Mouse (Mus musculus): Measurements from ENCODE around the gene Pcdh7. TPM values are rescaled to one million over a fixed set of nuclear protein-coding genes. Genes with fewer than 3 reads are reported as not detected.
"Not testable (repeated sequence)": the region's sequence is repeated elsewhere in the genome, so short reads cannot be mapped to it uniquely, and the experiment has no call there.

Pcdh7 gene
- polyA plus RNA-seq (2016; fragmentation: Nextera tagmentation; extraction: Ambion mirVana): 20.6 and 23.9 TPM in 2 replicates

DNA sequence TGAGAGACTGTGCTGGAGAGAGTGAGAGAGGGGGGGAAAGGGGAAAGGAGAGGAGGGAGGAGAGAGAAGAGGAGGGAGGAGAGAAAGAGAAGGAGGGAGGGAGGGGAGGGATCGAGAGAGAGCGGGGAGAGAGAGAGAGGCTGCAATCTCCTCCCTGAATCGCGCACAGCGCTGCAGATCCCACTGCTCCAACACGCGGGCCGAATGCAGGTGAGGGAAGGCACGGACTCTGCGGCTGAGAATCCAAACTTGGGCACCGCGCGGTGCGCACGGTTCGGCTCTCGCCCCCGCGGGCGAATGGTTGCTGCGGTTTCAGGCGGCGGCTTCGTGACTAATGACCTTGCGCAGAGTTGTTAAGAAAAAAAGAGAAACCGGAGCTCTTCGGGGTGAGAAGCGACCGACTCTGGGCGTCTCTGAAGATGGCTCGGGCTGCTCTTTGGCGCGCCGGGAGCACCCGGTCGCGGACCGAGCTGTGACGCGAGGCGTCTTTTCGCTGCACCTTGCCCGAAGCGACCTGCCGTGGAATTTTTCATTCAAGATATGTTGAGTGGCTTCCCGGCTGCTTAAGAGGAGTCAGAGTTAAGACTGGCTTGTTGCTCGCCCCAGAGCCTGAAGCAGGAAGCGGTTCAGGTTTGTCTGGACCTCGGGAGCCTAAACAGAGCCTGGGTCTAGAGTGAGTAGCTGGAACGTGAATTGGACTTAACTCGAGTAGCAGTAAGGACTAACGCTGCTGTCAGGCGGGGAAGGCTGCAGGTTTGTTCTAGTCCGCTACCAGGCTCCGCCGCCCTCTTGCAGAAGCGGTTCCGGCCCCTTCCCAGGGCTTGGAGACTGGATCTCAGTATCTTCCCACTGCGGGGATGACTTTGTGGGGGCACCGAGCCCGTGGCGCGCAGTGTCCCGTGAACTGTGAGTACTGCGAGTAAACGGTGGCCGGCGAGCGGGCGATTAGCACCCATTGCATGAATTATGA lies at the start of gene Pcdh7:
Gene Pcdh7 (plus strand): TSS at position 62 of the 970 bp plus-strand sequence.
- peak within 1 kb of the TSS; percentile 96 for H3K27ac ChIP-seq
- no peaks in the 10 kb centered on the region for H3K9me3 ChIP-seq
- peak within 1 kb of the TSS; percentile 85 for H3K4me3 ChIP-seq
- H3K4me1 ChIP-seq: 0 out of 2 replicates have a peak, but pooled peaks cover 4% of the 10 kb centered on the region
- WGBS: under 1% methylated on average over 70 of the region's 70 CpGs
- peak; percentile 79 for DNase-seq (ENCODE audit: low spot score)
- peaks cover 7% of the 10 kb centered on the region; the same call in 1 of the 2 replicates for H3K36me3 ChIP-seq
- no peaks in the 10 kb centered on the region for H3K27me3 ChIP-seq (ENCODE audit: insufficient read depth, poor library complexity, severe bottlenecking)

DNA sequence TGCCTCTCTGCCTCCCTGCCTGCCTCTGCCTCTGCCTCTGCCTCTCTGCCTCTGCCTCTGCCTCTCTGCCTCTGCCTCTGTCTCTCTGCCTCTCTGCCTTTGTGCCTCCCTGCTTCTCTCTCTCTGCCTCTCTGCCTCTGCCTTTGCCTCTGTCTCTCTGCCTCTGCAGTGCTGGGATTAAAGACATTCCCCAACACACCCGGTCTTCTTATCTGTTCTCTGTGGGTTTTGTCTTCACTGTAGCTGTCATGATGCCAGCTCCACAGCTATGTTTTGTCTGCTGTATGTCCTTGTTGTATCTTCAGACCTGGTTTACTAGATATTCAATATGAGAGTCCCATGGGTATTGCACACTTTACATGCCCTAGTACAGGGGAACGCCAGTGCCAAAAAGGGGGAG lies 40.8 kb upstream of the Pcdh7 start:
- WGBS: 47% methylated on average over 2 of the region's 2 CpGs
- not testable (repeated sequence) for DNase-seq (ENCODE audit: low spot score); H3K4me3 ChIP-seq; H3K27me3 ChIP-seq (ENCODE audit: insufficient read depth, poor library complexity, severe bottlenecking); H3K9me3 ChIP-seq; H3K36me3 ChIP-seq; H3K27ac ChIP-seq; H3K4me1 ChIP-seq

DNA sequence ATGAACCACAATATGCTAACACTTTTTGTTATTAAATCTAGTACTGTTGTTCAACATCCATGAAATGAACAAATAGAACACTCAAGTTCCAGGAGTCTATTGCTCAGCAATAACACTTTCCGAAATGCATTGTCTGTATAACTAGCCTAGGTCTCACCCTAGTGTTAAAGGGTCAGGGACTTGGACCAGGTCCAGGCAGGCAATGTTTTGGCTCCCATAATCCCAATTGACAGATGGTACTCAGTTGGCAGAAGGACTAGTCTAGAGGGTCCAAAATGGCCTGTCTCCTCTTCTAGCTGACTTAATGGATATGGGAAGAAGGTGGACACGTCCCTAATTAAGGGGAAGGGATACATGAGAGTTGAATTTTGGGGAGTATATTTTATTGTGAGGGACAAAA lies 9.4 kb upstream of the Pcdh7 start:
- Histone ChIP-seq H3K9me3 (no peaks in the 10 kb centered on the region), H3K4me3 (no peak overlapping the region), H3K36me3 (no peaks in the 10 kb centered on the region), H3K27ac (no peak overlapping the region), H3K27me3 (ENCODE audit: insufficient read depth, poor library complexity, severe bottlenecking) (no peaks in the 10 kb centered on the region), H3K4me1 (no peaks in the 10 kb centered on the region)
- no peak for DNase-seq (ENCODE audit: low spot score)
- WGBS: 75% methylated on average over 2 of the region's 2 CpGs

DNA sequence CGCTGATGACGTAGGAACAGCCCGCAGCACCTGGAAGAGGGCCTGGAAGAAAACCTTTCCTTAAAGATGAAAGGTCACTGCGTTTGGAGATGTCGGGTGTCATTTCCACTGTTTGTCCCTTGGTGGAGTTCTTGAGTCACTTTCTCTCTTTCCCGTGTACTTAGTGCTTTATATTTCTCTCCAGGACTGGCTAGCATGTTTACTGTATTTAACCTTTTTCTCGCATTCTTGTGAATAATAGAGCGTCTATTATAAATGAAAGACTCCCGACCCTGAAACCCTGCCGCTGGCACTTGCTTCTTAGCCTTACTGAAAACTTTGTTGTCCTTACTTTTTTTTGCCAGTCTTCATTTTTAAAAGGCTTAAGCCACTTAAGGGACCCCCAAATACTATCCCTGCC lies 3.8 kb upstream of the Pcdh7 start:
- Histone ChIP-seq H3K27me3 (ENCODE audit: insufficient read depth, poor library complexity, severe bottlenecking) (no peaks in the 10 kb centered on the region), H3K27ac (peak overlapping the region; percentile 96), H3K36me3 (no peaks in the 10 kb centered on the region), H3K9me3 (no peaks in the 10 kb centered on the region), H3K4me1 (no peaks in the 10 kb centered on the region), H3K4me3 (peak overlapping the region; percentile 85)
- no peak for DNase-seq (ENCODE audit: low spot score)
- 1% methylated on average over 10 of the region's 10 CpGs for WGBS

DNA sequence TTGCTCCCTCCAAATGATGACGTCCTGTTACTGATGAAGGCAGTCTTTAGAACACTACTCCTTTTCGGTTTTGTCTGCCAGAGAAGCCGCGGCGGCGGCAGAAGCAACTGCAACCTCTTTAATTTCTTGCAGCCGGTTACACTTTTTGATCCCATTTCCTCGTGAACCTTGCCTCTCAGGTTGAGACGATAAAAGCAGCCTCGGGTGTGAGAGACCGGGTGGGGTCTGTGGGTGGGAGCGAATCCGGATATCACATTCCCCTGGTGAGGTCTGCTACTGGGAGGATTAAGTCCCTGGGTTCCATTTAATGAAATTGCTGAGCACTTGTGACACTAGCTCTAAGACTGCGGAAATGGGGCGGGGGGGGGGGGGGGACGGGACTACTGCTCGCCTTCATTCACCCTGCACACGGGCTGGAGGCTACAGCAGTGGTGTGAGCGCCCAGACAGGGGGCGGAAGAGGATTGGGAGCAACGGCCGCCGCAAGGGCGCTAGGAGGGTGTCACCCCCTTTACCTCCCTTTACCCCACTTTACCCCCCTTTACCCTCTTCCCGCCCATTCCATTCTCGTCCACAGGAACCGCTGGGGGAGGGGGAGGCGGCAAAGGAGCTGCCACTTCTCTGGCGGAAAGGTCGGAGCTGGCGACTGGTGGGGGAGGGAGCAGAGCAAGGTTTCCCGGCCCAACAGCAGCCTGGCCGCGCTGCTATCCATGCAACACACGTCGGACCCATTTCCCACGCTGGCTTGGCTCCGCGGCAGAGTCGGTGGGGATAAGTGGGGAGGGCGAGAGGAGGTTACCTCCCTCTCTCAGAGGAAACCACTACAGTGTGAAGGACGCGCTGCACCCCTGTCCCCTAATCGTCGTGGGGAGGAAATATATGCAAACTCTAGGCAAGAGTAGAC lies 2.9 kb upstream of the Pcdh7 start:
- Histone ChIP-seq H3K27ac (peak overlapping the region; percentile 96), H3K9me3 (no peaks in the 10 kb centered on the region), H3K27me3 (ENCODE audit: insufficient read depth, poor library complexity, severe bottlenecking) (no peaks in the 10 kb centered on the region), H3K4me1 (no peaks in the 10 kb centered on the region), H3K4me3 (peak overlapping the region; percentile 85), H3K36me3 (no peaks in the 10 kb centered on the region)
- DNase-seq (ENCODE audit: low spot score): peak; percentile 92
- WGBS: under 1% methylated on average over 44 of the region's 45 CpGs

DNA sequence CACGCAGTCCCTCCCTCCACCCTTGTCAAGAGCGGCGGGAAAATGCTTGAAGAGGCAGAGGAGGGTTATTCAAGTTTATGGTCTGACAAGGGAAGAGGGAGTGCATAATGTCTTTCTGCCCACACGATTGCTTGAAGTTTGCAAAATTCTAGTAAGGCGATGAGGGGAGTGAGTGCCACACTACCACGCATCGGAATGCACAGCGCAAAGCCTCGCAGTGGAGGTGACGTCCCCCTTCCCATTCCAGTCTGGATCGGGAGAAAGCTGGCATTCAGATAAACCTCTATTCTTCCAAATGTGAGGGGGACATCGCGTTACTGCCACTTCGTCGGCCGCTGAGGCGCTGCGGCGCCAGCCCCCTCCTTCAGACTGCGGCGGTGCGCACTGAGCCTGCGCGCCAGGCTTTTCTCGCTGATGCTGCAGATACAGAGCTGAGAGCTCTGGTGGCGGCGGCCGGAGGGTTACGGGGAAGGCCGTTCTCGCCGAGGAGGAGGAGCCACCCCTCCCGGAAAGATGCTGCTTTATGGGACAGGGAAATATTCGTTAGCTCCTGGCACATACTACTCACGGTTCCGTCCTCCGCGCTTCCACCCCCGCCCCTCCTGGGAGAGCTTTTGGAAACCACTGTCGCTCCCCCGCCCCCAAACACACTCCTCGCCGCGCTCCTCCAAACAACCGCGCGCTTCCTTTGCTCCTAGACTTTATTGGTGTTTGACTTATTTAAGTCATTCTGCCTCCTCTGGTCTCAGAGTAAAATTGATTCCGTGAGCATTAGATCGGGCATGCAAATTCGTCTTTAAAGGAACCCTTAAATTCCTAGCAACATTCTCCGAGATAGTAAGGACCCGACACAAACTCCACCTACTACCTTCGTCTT lies 2.0 kb upstream of the Pcdh7 start:
- Histone ChIP-seq H3K27ac (peak overlapping the region; percentile 96), H3K36me3 (peaks cover 3% of the 10 kb centered on the region; the same call in 1 of the 2 replicates), H3K27me3 (ENCODE audit: insufficient read depth, poor library complexity, severe bottlenecking) (no peaks in the 10 kb centered on the region), H3K9me3 (no peaks in the 10 kb centered on the region), H3K4me1 (no peaks in the 10 kb centered on the region), H3K4me3 (peak overlapping the region; percentile 85)
- WGBS: under 1% methylated on average over 53 of the region's 53 CpGs
- DNase-seq (ENCODE audit: low spot score): peak; percentile 91

DNA sequence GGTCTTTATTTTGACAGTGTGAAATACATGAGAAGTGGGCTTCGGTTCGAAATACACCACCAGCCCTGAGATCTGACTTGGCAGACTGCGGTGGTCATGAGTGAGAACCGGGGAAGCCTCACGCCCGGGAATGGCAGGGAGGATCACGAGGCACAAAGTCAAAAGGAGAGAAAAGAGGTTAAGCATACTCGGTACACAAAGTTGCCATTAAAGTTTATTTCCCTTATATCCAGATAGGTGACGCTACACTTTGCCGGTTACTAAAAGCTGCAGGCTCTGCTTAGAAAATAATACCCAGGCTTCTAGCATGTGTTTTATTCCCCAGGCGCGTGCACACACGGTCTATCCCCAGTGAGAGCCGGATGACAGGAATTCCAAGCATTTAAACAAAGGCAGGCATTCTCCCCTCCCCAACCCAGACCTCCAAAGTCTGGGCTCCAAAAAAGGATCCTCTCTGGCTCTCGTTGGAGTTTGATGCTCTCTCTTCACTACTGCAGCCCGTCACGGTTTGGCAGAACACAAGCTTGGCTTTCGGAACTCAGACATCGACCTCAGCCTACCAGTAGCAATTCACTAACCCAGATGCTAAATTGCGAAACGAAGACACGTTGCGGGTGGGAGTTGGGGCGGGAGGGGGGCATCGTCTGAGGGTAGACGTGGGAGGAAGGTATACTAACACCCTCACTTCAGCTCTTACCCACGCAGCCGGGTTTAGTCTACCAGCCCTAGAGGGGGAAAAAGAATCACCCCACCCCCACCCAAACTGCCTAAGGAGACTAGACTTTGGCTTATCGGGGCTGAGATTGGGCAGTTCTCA lies 1.1 kb upstream of the Pcdh7 start:
- Histone ChIP-seq H3K27me3 (ENCODE audit: insufficient read depth, poor library complexity, severe bottlenecking) (no peaks in the 10 kb centered on the region), H3K36me3 (peaks cover 5% of the 10 kb centered on the region; the same call in 1 of the 2 replicates), H3K27ac (peak overlapping the region; percentile 96), H3K4me1 (0 out of 2 replicates have a peak, but pooled peaks cover 4% of the 10 kb centered on the region), H3K4me3 (peak overlapping the region; percentile 85), H3K9me3 (no peaks in the 10 kb centered on the region)
- WGBS: under 1% methylated on average over 29 of the region's 29 CpGs
- peak; percentile 86 for DNase-seq (ENCODE audit: low spot score)

GRCm38 (mm10) chr5:57717238-57717905 lies 395 bp upstream of the Pcdh7 start:
- no peaks in the 10 kb centered on the region for H3K27me3 ChIP-seq (ENCODE audit: insufficient read depth, poor library complexity, severe bottlenecking)
- H3K4me3 ChIP-seq: peak overlapping the region; percentile 85
- H3K4me1 ChIP-seq: 0 out of 2 replicates have a peak, but pooled peaks cover 4% of the 10 kb centered on the region
- H3K9me3 ChIP-seq: no peaks in the 10 kb centered on the region
- DNase-seq (ENCODE audit: low spot score): peak; percentile 87
- under 1% methylated on average over 53 of the region's 53 CpGs for WGBS
- peaks cover 7% of the 10 kb centered on the region; the same call in 1 of the 2 replicates for H3K36me3 ChIP-seq
- peak overlapping the region; percentile 96 for H3K27ac ChIP-seq

DNA sequence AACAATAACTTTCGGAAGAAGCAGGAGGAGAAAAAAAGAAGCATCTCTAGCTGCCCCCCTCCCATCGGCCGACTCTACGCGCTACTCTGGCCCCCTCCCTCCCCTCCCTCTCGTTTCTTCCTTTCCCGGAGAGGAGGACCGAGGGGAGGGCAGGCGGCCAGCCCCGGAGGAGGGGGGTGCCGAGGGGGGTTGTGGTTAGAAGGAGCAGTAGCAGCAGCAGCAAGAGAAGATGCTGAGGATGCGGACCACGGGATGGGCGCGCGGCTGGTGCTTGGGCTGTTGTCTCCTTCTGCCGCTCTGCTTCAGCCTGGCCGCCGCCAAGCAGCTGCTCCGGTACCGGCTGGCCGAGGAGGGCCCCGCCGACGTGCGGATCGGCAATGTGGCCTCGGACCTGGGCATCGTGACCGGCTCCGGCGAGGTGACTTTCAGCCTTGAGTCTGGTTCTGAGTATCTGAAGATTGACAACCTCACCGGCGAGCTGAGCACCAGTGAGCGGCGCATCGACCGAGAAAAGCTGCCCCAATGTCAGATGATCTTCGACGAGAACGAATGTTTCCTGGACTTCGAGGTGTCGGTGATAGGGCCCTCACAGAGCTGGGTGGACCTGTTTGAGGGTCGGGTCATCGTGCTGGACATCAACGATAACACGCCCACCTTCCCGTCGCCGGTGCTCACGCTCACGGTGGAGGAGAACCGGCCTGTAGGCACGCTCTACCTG lies 1.3 kb downstream of the Pcdh7 start:
- peak; percentile 75 for DNase-seq (ENCODE audit: low spot score)
- H3K36me3 ChIP-seq: peaks cover 7% of the 10 kb centered on the region; the same call in 1 of the 2 replicates
- no peaks in the 10 kb centered on the region for H3K9me3 ChIP-seq
- peak overlapping the region; percentile 85 for H3K4me3 ChIP-seq
- peak overlapping the region; percentile 96 for H3K27ac ChIP-seq
- WGBS: under 1% methylated on average over 53 of the region's 54 CpGs
- H3K27me3 ChIP-seq (ENCODE audit: insufficient read depth, poor library complexity, severe bottlenecking): no peaks in the 10 kb centered on the region
- H3K4me1 ChIP-seq: 0 out of 2 replicates have a peak, but pooled peaks cover 4% of the 10 kb centered on the region

DNA sequence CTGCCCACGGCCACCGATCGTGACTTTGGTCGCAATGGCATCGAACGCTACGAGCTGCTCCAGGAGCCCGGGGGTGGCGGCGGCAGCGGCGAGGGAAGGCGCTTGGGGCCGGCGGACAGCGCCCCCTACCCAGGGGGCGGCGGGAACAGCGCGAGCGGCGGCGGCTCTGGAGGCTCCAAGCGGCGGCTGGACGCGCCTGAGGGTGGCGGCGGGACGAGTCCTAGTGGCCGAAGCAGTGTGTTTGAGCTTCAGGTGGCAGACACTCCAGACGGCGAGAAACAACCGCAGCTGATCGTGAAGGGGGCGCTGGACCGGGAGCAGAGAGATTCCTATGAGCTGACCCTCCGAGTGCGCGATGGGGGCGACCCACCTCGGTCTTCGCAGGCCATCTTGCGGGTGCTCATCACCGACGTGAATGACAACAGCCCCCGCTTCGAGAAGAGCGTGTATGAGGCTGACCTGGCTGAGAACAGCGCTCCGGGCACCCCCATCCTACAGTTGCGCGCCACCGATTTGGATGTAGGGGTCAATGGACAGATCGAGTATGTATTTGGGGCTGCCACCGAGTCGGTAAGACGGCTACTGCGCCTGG lies 1.9 kb downstream of the Pcdh7 start:
- WGBS: under 1% methylated on average over 58 of the region's 59 CpGs

More for the DNA sequence above, 1.9 kb downstream of the Pcdh7 start:
- Histone ChIP-seq H3K36me3 (peaks cover 7% of the 10 kb centered on the region; the same call in 1 of the 2 replicates), H3K27ac (peak overlapping the region; percentile 96), H3K4me3 (peak overlapping the region; percentile 85), H3K4me1 (0 out of 2 replicates have a peak, but pooled peaks cover 4% of the 10 kb centered on the region), H3K9me3 (no peaks in the 10 kb centered on the region), H3K27me3 (ENCODE audit: insufficient read depth, poor library complexity, severe bottlenecking) (no peaks in the 10 kb centered on the region)
- peak; percentile 79 for DNase-seq (ENCODE audit: low spot score)
